Mouse (Mus musculus) myocyte (in vitro differentiated cells): ENCODE measurements around the gene Asap3.

Experiments used
- POLR2A ChIP-seq: IDR thresholded peaks from one replicate; pipeline ENCODE4 v1.6.1; 2011; ENCODE audit warnings: low read depth, mild to moderate bottlenecking, control low read depth, moderate library complexity; ENCODE audit not compliant: insufficient read length
- TCF12 ChIP-seq: IDR thresholded peaks from one replicate; pipeline ENCODE4 v1.6.1; 2011; ENCODE audit warnings: mild to moderate bottlenecking, control low read depth; ENCODE audit not compliant: poor library complexity, insufficient read depth, severe bottlenecking

DNA sequence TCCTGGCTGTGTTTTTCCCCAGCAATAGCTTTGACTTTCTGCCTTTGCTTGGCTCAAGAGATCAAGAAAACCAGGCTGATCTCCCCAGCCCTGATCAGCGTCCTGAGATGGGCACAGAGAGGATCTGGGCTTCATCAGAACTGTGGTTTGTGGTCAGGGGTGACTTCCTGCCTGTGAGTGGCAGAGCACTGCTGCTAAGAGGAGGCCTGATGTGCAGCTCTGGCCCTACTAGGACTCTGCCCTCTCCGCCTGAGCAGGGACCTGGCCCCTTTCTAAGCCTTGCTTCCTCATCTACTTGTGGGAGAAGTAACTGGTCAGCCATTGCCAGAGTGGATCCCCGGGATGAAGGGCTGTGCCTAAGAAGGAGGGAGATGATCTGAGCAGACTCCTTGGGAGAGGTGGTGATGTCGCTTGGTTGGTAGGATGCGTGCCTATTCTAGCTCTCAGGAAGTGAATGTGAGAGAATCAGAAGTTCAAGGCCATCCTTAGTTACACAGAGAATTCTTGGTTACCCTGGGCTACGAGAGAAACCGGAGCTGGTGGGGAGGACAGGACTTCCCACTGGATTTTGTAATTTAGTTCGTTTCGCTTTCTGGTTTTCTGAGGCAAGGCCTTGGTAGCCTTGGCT, 60.7 kb downstream of the Asap3 start:
- TF ChIP-seq TCF12 (no peak), POLR2A (no peak)
